8 mouse cellular contexts compared by ENCODE assay signal in the genomic region with DNA sequence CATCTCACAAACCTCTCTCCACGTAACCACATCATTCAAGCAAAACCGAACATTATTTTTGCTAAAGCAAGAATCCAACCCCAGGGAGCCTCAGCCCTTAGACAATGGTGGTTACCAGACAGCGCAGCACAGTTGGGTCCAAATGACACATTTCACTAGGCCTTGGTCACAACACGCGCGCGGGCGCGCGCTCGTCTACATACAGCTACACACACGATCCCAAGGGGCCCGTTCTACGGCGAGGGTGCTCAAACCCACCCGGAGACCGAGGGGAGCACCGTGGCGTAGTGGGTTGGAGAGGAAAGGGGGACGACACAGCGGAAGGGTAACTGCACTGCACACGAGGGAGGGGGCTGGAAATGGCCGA. TPM values are rescaled to one million over a fixed set of nuclear protein-coding genes. Genes with fewer than 3 reads are reported as not detected.
DNase-seq lines count a peak whose midpoint lies in the region; ATAC-seq lines count a peak whose summit lies in the region.

No protein-coding gene starts in this region.

- DNase-seq in urinary bladder, adult 18-20 months (ENCODE audit: low spot score in 2 of 2): peak; percentile 37 to 68
- DNase-seq in urinary bladder, postnatal 10 days (ENCODE audit: low spot score): no peak
- DNase-seq in heart, adult 18-20 months: peak; percentile 63 to 77
- peak; percentile 52 for DNase-seq in kidney, adult 11 months
- DNase-seq in limb, embryonic 11.5 days (ENCODE audit: low spot score): peak; percentile 71
- peak; percentile 55 to 66 for DNase-seq in spleen, adult 18-20 months

- H3K9ac ChIP-seq in embryonic facial prominence, embryonic 12.5 days: peak overlapping the region; percentile 100
- peak overlapping the region; percentile 100 for H3K9ac ChIP-seq in limb, embryonic 11.5 days (ENCODE audit: low read length)
- peak overlapping the region; percentile 100 for H3K9ac ChIP-seq in midbrain, embryonic 12.5 days (replicated peaks)

- peak overlapping the region; percentile 98 for H3K4me3 ChIP-seq in embryonic facial prominence, embryonic 12.5 days
- H3K4me3 ChIP-seq in limb, embryonic 11.5 days (ENCODE audit: low read depth, low read length): peak overlapping the region; percentile 96
- peak overlapping the region; percentile 99 for H3K4me3 ChIP-seq in midbrain, embryonic 12.5 days

- H3K9me3 ChIP-seq in embryonic facial prominence, embryonic 12.5 days: no peaks in the 10 kb centered on the region
- H3K9me3 ChIP-seq in limb, embryonic 11.5 days (ENCODE audit: control insufficient read depth, low read length): no peaks in the 10 kb centered on the region
- no peaks in the 10 kb centered on the region for H3K9me3 ChIP-seq in midbrain, embryonic 12.5 days

- under 1% methylated on average over 23 of the region's 23 CpGs for WGBS in embryonic facial prominence, embryonic 12.5 days
- under 1% methylated on average over 23 of the region's 23 CpGs for WGBS in limb, embryonic 11.5 days
- under 1% methylated on average over 23 of the region's 23 CpGs for WGBS in midbrain, embryonic 12.5 days

- peak overlapping the region; percentile 100 for H3K27ac ChIP-seq in embryonic facial prominence, embryonic 12.5 days
- peak overlapping the region; percentile 100; the same call in 1 of the 2 replicates for H3K27ac ChIP-seq in limb, embryonic 11.5 days (replicated peaks; ENCODE audit: low read depth, low read length)
- peak overlapping the region; percentile 100 for H3K27ac ChIP-seq in midbrain, embryonic 12.5 days (replicated peaks)

- no peaks in the 10 kb centered on the region for H3K36me3 ChIP-seq in embryonic facial prominence, embryonic 12.5 days
- no peaks in the 10 kb centered on the region for H3K36me3 ChIP-seq in limb, embryonic 11.5 days (ENCODE audit: control insufficient read depth, insufficient read depth, low read length)
- no peaks in the 10 kb centered on the region for H3K36me3 ChIP-seq in midbrain, embryonic 12.5 days

- peaks cover 8% of the 10 kb centered on the region for H3K4me1 ChIP-seq in embryonic facial prominence, embryonic 12.5 days
- peaks cover 7% of the 10 kb centered on the region; the same call in 1 of the 2 replicates for H3K4me1 ChIP-seq in limb, embryonic 11.5 days (ENCODE audit: control insufficient read depth, insufficient read depth, low read length)
- peaks cover 11% of the 10 kb centered on the region for H3K4me1 ChIP-seq in midbrain, embryonic 12.5 days

- no peak for ATAC-seq in embryonic facial prominence, embryonic 12.5 days (ENCODE audit: insufficient number of reproducible peaks, insufficient read depth, low FRiP score, low TSS enrichment)
- ATAC-seq in limb, embryonic 11.5 days (ENCODE audit: insufficient number of reproducible peaks, low FRiP score, low TSS enrichment, low read depth): no peak
- ATAC-seq in midbrain, embryonic 12.5 days (ENCODE audit: low FRiP score, low read depth): 0 out of 2 replicates have a peak, but pooled peaks have one; percentile 0

- H3K27me3 ChIP-seq in embryonic facial prominence, embryonic 12.5 days: no peaks in the 10 kb centered on the region
- H3K27me3 ChIP-seq in limb, embryonic 11.5 days (ENCODE audit: control insufficient read depth, insufficient read depth, low read length): no peaks in the 10 kb centered on the region
- no peaks in the 10 kb centered on the region for H3K27me3 ChIP-seq in midbrain, embryonic 12.5 days

- H3K4me2 ChIP-seq in embryonic facial prominence, embryonic 12.5 days (replicated peaks): peak overlapping the region; percentile 63
- peak overlapping the region; percentile 76 for H3K4me2 ChIP-seq in limb, embryonic 11.5 days (ENCODE audit: low read depth, severe bottlenecking)
- peak overlapping the region; percentile 55 for H3K4me2 ChIP-seq in midbrain, embryonic 12.5 days (replicated peaks)

RNA-seq across cellular contexts. Expression of a gene that starts 1.1 kb away (rescaled TPM):
- polyA plus RNA-seq in embryonic facial prominence, embryonic 12.5 days (2016; fragmentation: Nextera tagmentation; extraction: Ambion mirVana): 25.0 and 27.6 TPM in 2 replicates
- total RNA-seq in heart, adult 18-20 months (2021): 10 to 100 TPM; 31.9 to 33.1 TPM
- 32.2 and 33.6 TPM in 2 replicates for polyA plus RNA-seq in limb, embryonic 11.5 days (2014; fragmentation: Nextera tagmentation; extraction: Ambion mirVana)
- 33.0 and 35.0 TPM in 2 replicates for polyA plus RNA-seq in midbrain, embryonic 12.5 days (2016; fragmentation: Nextera tagmentation; extraction: Ambion mirVana)
